Mouse (Mus musculus): ENCODE data around the gene Gm4491.

Gm4491 gene

GRCm38 (mm10) chr14:57115823-57116544, at the start of gene Gm4491:
Gene Gm4491, minus strand, starts transcription at chr14:57115883.
- peak; percentile 60 for DNase-seq (ENCODE audit: low spot score)

- DNase-seq (ENCODE audit: low spot score), result no peak
Measured at GRCm38 (mm10) chr14:57161833-57162232, 46.1 kb upstream of the Gm4491 start.

GRCm38 (mm10) chr14:57161201-57161600, 45.5 kb upstream of the Gm4491 start:
- peak; percentile 32 for DNase-seq (ENCODE audit: low spot score)

GRCm38 (mm10) chr14:57154916-57155315, 39.2 kb upstream of the Gm4491 start:
- no peak for DNase-seq (ENCODE audit: low spot score)

- no peak for DNase-seq (ENCODE audit: low spot score)
Measured at GRCm38 (mm10) chr14:57145741-57146140, 30.1 kb upstream of the Gm4491 start.

GRCm38 (mm10) chr14:57135265-57135664, 19.6 kb upstream of the Gm4491 start:
- no peak for DNase-seq (ENCODE audit: low spot score)

GRCm38 (mm10) chr14:57133161-57133661, 17.5 kb upstream of the Gm4491 start, which contains the start of gene Gjb6:
Gene Gjb6, minus strand, starts transcription at chr14:57133611.
- DNase-seq (ENCODE audit: low spot score), result no peak

- DNase-seq (ENCODE audit: low spot score), result no peak
Measured at GRCm38 (mm10) chr14:57127383-57127782, 11.7 kb upstream of the Gm4491 start.

GRCm38 (mm10) chr14:57122295-57122694, 6.6 kb upstream of the Gm4491 start:
- DNase-seq (ENCODE audit: low spot score), result no peak

GRCm38 (mm10) chr14:57109194-57109593, 6.5 kb downstream of the Gm4491 start:
- DNase-seq (ENCODE audit: low spot score), result peak; percentile 60

- no peak for DNase-seq (ENCODE audit: low spot score)
Measured at GRCm38 (mm10) chr14:57107916-57108315, 7.8 kb downstream of the Gm4491 start.

GRCm38 (mm10) chr14:57107091-57107490, 8.6 kb downstream of the Gm4491 start:
- DNase-seq (ENCODE audit: low spot score), result no peak

- no peak for DNase-seq (ENCODE audit: low spot score)
Measured at GRCm38 (mm10) chr14:57105721-57106120, 10.0 kb downstream of the Gm4491 start.

GRCm38 (mm10) chr14:57105111-57105510, 10.6 kb downstream of the Gm4491 start:
- no peak for DNase-seq (ENCODE audit: low spot score)

- peak; percentile 17 for DNase-seq (ENCODE audit: low spot score)
Measured at GRCm38 (mm10) chr14:57104106-57105023, 11.3 kb downstream of the Gm4491 start, which contains the start of gene Gjb2. Gene Gjb2, minus strand, starts transcription at chr14:57104702.

- no peak for DNase-seq (ENCODE audit: low spot score)
Measured at GRCm38 (mm10) chr14:57103711-57104105, 12.0 kb downstream of the Gm4491 start.

GRCm38 (mm10) chr14:57103121-57103520, 12.6 kb downstream of the Gm4491 start:
- DNase-seq (ENCODE audit: low spot score), result no peak

- DNase-seq (ENCODE audit: low spot score), result no peak
Measured at GRCm38 (mm10) chr14:57101623-57102022, 14.1 kb downstream of the Gm4491 start.

GRCm38 (mm10) chr14:57095855-57096254, 19.8 kb downstream of the Gm4491 start:
- no peak for DNase-seq (ENCODE audit: low spot score)

GRCm38 (mm10) chr14:57093029-57093428, 22.7 kb downstream of the Gm4491 start:
- DNase-seq (ENCODE audit: low spot score), result peak; percentile 69

GRCm38 (mm10) chr14:57090001-57090400, 25.7 kb downstream of the Gm4491 start:
- no peak for DNase-seq (ENCODE audit: low spot score)

GRCm38 (mm10) chr14:57089107-57089506, 26.6 kb downstream of the Gm4491 start:
- DNase-seq (ENCODE audit: low spot score), result no peak

All from layer of hippocampus, adult 11-12 months (tissue).